21 mouse cellular contexts compared by ENCODE assay signal in the genomic region with DNA sequence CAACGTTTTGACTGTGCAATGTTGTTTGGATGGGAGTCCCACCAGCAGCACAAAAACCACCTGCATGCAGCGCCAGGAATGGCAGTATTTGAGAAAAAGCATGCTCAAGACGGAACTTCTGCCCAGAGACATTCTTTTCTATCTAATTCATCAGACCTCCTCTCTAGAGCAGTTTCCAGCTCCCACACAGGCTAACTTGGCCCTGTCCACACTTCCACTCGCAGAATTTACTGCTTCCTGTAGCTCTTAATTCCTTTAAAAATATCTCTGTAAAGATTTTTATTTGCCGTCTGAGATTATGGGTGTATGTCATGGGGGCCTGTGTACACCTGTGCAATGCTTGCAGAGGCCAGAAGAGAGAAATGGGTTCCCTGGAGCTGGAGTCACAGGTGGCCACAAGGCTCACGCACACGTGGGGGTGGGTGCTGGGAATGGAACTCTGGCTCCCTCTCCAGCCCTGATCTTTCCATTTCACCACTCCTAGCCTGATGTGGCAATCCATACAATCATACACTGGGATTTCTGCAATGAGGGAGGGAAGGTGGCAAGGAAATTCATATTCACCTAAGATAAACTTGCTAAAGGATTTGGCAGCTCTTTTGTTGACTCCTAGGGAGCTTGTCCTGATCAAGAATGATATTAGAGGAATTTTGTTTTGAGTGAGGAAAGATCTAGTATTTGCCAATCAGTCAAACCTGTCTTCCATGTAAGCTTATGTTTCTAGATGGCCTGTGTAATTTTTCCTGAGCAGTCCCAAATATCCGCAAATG. TPM values are rescaled to one million over a fixed set of nuclear protein-coding genes. Genes with fewer than 3 reads are reported as not detected.
DNase-seq lines count a peak whose midpoint lies in the region; ATAC-seq lines count a peak whose summit lies in the region.
"Had no signal": no experiment of that assay in that cellular context is flagged by ENCODE, and none has a peak within 500 bp of the region (broad histone marks: within the 10 kb centered on the region; RNA-seq: fewer than 3 reads in every experiment).

No protein-coding gene starts in this region.

- no peak overlapping the region for H3K4me2 ChIP-seq in kidney, embryonic 16.5 days (replicated peaks; ENCODE audit: low read depth, low read length)
- H3K4me2 ChIP-seq in kidney, embryonic 15.5 days = 0 out of 2 replicates have a peak overlapping the region, but pooled peaks have one; percentile 8
- no peak overlapping the region for H3K4me2 ChIP-seq in forebrain, embryonic 16.5 days (ENCODE audit: low read length)
- H3K4me2 ChIP-seq: forebrain, embryonic 13.5 days; heart, embryonic 15.5 days; lung, embryonic 14.5 days had no signal

- WGBS in kidney, embryonic 16.5 days = 42% methylated on average over 8 of the region's 8 CpGs
- WGBS in kidney, embryonic 15.5 days = 47% methylated on average over 8 of the region's 8 CpGs
- 77% methylated on average over 8 of the region's 8 CpGs for WGBS in midbrain, embryonic 10.5 days
- 73% methylated on average over 8 of the region's 8 CpGs for WGBS in forebrain, embryonic 16.5 days

- H3K27ac ChIP-seq in kidney, embryonic 16.5 days (ENCODE audit: low read length) = no peak overlapping the region
- no peak overlapping the region for H3K27ac ChIP-seq in kidney, embryonic 15.5 days
- H3K27ac ChIP-seq in midbrain, embryonic 10.5 days (replicated peaks) = no peak overlapping the region
- H3K27ac ChIP-seq in forebrain, embryonic 16.5 days (ENCODE audit: low read length) = no peak overlapping the region
- H3K27ac ChIP-seq: forebrain, embryonic 13.5 days; heart, embryonic 15.5 days; left cerebral cortex, adult 2 months had no signal

- DNase-seq in adrenal gland, postnatal 10 days = peak; percentile 46
- no peak for DNase-seq in adrenal gland, postnatal 4 days (ENCODE audit: low spot score in 2 of 2)
- peak; percentile 23 for DNase-seq in kidney, adult 9 months
- DNase-seq in adipocyte (ENCODE audit: low spot score) = peak; percentile 83
- no peak for DNase-seq in midbrain, embryonic 10.5 days (ENCODE audit: low spot score)
- DNase-seq: cerebellum, postnatal 10 days; heart, adult 18-20 months; lung, embryonic 14.5 days; right cerebral cortex, adult 18-20 months; thymus, adult 18-20 months had no signal

- H3K9me3 ChIP-seq in kidney, embryonic 16.5 days (ENCODE audit: low read length) = no peaks in the 10 kb centered on the region
- H3K9me3 ChIP-seq in kidney, embryonic 15.5 days (replicated peaks) = no peaks in the 10 kb centered on the region
- no peaks in the 10 kb centered on the region for H3K9me3 ChIP-seq in midbrain, embryonic 10.5 days (replicated peaks)
- H3K9me3 ChIP-seq in forebrain, embryonic 16.5 days (ENCODE audit: control insufficient read depth, low read length) = no peaks in the 10 kb centered on the region
- H3K9me3 ChIP-seq: forebrain, embryonic 13.5 days; heart, embryonic 15.5 days; megakaryocyte, embryonic 14.5 days had no signal

- H3K4me3 ChIP-seq in kidney, embryonic 16.5 days (ENCODE audit: low read length) = no peak overlapping the region
- no peak overlapping the region for H3K4me3 ChIP-seq in kidney, embryonic 15.5 days (replicated peaks)
- no peak overlapping the region for H3K4me3 ChIP-seq in midbrain, embryonic 10.5 days
- H3K4me3 ChIP-seq in forebrain, embryonic 16.5 days (replicated peaks; ENCODE audit: low read length) = no peak overlapping the region
- H3K4me3 ChIP-seq: forebrain, embryonic 13.5 days; heart, embryonic 15.5 days; left cerebral cortex, adult 2 months; megakaryocyte, embryonic 14.5 days had no signal

- no peak for ATAC-seq in kidney, embryonic 16.5 days (ENCODE audit: low FRiP score, low TSS enrichment)
- ATAC-seq in kidney, embryonic 15.5 days (replicated peaks; ENCODE audit: low FRiP score) = no peak; the same call in 1 of the 2 replicates
- no peak for ATAC-seq in forebrain, embryonic 16.5 days
- ATAC-seq: forebrain, embryonic 13.5 days; midbrain, embryonic 16.5 days had no signal

- no peaks in the 10 kb centered on the region for H3K27me3 ChIP-seq in kidney, embryonic 16.5 days (ENCODE audit: insufficient read depth, low read length)
- no peaks in the 10 kb centered on the region for H3K27me3 ChIP-seq in kidney, embryonic 15.5 days
- no peaks in the 10 kb centered on the region for H3K27me3 ChIP-seq in midbrain, embryonic 10.5 days (ENCODE audit: low read depth, poor library complexity, severe bottlenecking)
- H3K27me3 ChIP-seq in forebrain, embryonic 16.5 days (replicated peaks; ENCODE audit: control insufficient read depth, insufficient read depth, low read length) = no peaks in the 10 kb centered on the region
- H3K27me3 ChIP-seq: forebrain, embryonic 13.5 days had no signal

- no peak overlapping the region for H3K9ac ChIP-seq in kidney, embryonic 16.5 days (replicated peaks; ENCODE audit: low read length)
- H3K9ac ChIP-seq in kidney, embryonic 15.5 days = no peak overlapping the region
- H3K9ac ChIP-seq in forebrain, embryonic 16.5 days (replicated peaks; ENCODE audit: low read depth, low read length) = no peak overlapping the region
- H3K9ac ChIP-seq: forebrain, embryonic 13.5 days; heart, embryonic 15.5 days; lung, embryonic 14.5 days had no signal

- peaks cover 10% of the 10 kb centered on the region; the same call in 1 of the 2 replicates for H3K4me1 ChIP-seq in kidney, embryonic 16.5 days (ENCODE audit: insufficient read depth, low read length)
- H3K4me1 ChIP-seq in kidney, embryonic 15.5 days = peaks cover 7% of the 10 kb centered on the region
- H3K4me1 ChIP-seq in midbrain, embryonic 10.5 days = no peaks in the 10 kb centered on the region
- no peaks in the 10 kb centered on the region for H3K4me1 ChIP-seq in forebrain, embryonic 16.5 days (replicated peaks; ENCODE audit: control insufficient read depth, insufficient read depth, low read length)
- H3K4me1 ChIP-seq: forebrain, embryonic 13.5 days; megakaryocyte, embryonic 14.5 days had no signal

- no peaks in the 10 kb centered on the region for H3K36me3 ChIP-seq in kidney, embryonic 16.5 days (ENCODE audit: insufficient read depth, low read length)
- no peaks in the 10 kb centered on the region for H3K36me3 ChIP-seq in kidney, embryonic 15.5 days
- no peaks in the 10 kb centered on the region for H3K36me3 ChIP-seq in midbrain, embryonic 10.5 days
- H3K36me3 ChIP-seq in forebrain, embryonic 16.5 days (ENCODE audit: control insufficient read depth, insufficient read depth) = no peaks in the 10 kb centered on the region
- H3K36me3 ChIP-seq: heart, embryonic 15.5 days had no signal

RNA-seq across cellular contexts. Expression of a gene that starts 6.1 kb away (rescaled TPM):
- total RNA-seq in adrenal gland, postnatal 10 days (2021) = 1 to 10 TPM; 1.5 TPM
- total RNA-seq in adrenal gland, postnatal 4 days (2021) = 1 to 10 TPM in 1 of 2 experiments, under 1 TPM in 1; 0.20 to 1.1 TPM
- not detected in 2 replicates for polyA plus RNA-seq in kidney, embryonic 16.5 days (2015; fragmentation: Nextera tagmentation; extraction: Ambion mirVana)
- not detected in 2 replicates for polyA plus RNA-seq in kidney, embryonic 15.5 days (2015; fragmentation: Nextera tagmentation; extraction: Ambion mirVana)
- polyA plus RNA-seq in midbrain, embryonic 10.5 days (2016; fragmentation: Nextera tagmentation; extraction: Ambion mirVana) = not detected in 2 replicates
- not detected in 2 replicates for polyA plus RNA-seq in forebrain, embryonic 16.5 days (2015; fragmentation: Nextera tagmentation; extraction: Ambion mirVana)
- total RNA-seq: left cerebral cortex, adult 2 months; MEL had no signal
- polyA plus RNA-seq: forebrain, embryonic 13.5 days; heart, embryonic 15.5 days; limb, embryonic 11.5 days; lung, embryonic 14.5 days; midbrain, embryonic 16.5 days had no signal

RNA-seq across cellular contexts. Expression of a gene that starts 9.8 kb away (rescaled TPM):
- total RNA-seq in adrenal gland, postnatal 10 days (2021) = 100 to 1,000 TPM; 126 to 154 TPM
- total RNA-seq in adrenal gland, postnatal 4 days (2021) = 10 to 100 TPM; 42.5 to 70.3 TPM
- 2.6 and 3.5 TPM in 2 replicates for polyA plus RNA-seq in kidney, embryonic 16.5 days (2015; fragmentation: Nextera tagmentation; extraction: Ambion mirVana)
- 3.0 and 3.9 TPM in 2 replicates for polyA plus RNA-seq in kidney, embryonic 15.5 days (2015; fragmentation: Nextera tagmentation; extraction: Ambion mirVana)
- 0.98 and 1.6 TPM in 2 replicates for polyA plus RNA-seq in midbrain, embryonic 10.5 days (2016; fragmentation: Nextera tagmentation; extraction: Ambion mirVana)
- 3.5 and 5.4 TPM in 2 replicates for polyA plus RNA-seq in forebrain, embryonic 16.5 days (2015; fragmentation: Nextera tagmentation; extraction: Ambion mirVana)
- total RNA-seq: hematopoietic stem cell, adult 5-6 weeks; MEL had no signal

RNA-seq across cellular contexts. Expression of a gene that starts 11.5 kb away (rescaled TPM):
- 10 to 100 TPM; 32.1 to 36.0 TPM for total RNA-seq in adrenal gland, postnatal 10 days (2021)
- total RNA-seq in adrenal gland, postnatal 4 days (2021) = 10 to 100 TPM; 51.9 to 54.0 TPM
- polyA plus RNA-seq in kidney, embryonic 16.5 days (2015; fragmentation: Nextera tagmentation; extraction: Ambion mirVana) = 39.2 and 42.6 TPM in 2 replicates
- 45.7 and 47.9 TPM in 2 replicates for polyA plus RNA-seq in kidney, embryonic 15.5 days (2015; fragmentation: Nextera tagmentation; extraction: Ambion mirVana)
- polyA plus RNA-seq in midbrain, embryonic 10.5 days (2016; fragmentation: Nextera tagmentation; extraction: Ambion mirVana) = 48.8 and 52.9 TPM in 2 replicates
- 34.0 and 36.0 TPM in 2 replicates for polyA plus RNA-seq in forebrain, embryonic 16.5 days (2015; fragmentation: Nextera tagmentation; extraction: Ambion mirVana)

RNA-seq across cellular contexts. Expression of a gene that starts 26.9 kb away (rescaled TPM):
- under 1 TPM; 0.57 to 0.94 TPM for total RNA-seq in adrenal gland, postnatal 10 days (2021)
- total RNA-seq in adrenal gland, postnatal 4 days (2021) = 1 to 10 TPM in 1 of 2 experiments, under 1 TPM in 1; 0.76 to 1.3 TPM
- polyA plus RNA-seq in kidney, embryonic 16.5 days (2015; fragmentation: Nextera tagmentation; extraction: Ambion mirVana) = 1.1 TPM in 2 replicates
- 0.72 and 1.4 TPM in 2 replicates for polyA plus RNA-seq in kidney, embryonic 15.5 days (2015; fragmentation: Nextera tagmentation; extraction: Ambion mirVana)
- 0.17 and 0.36 TPM in 2 replicates for polyA plus RNA-seq in midbrain, embryonic 10.5 days (2016; fragmentation: Nextera tagmentation; extraction: Ambion mirVana)
- 0.61 TPM in 1 of 2 replicates, not detected in the other for polyA plus RNA-seq in forebrain, embryonic 16.5 days (2015; fragmentation: Nextera tagmentation; extraction: Ambion mirVana)
- total RNA-seq: left cerebral cortex, adult 2 months; MEL had no signal
- polyA plus RNA-seq: lung, embryonic 14.5 days had no signal

RNA-seq across cellular contexts. Expression of a gene that starts 43.8 kb away (rescaled TPM):
- total RNA-seq in adrenal gland, postnatal 10 days (2021) = 10 to 100 TPM; 26.7 to 27.0 TPM
- 10 to 100 TPM; 23.3 to 24.8 TPM for total RNA-seq in adrenal gland, postnatal 4 days (2021)
- polyA plus RNA-seq in kidney, embryonic 16.5 days (2015; fragmentation: Nextera tagmentation; extraction: Ambion mirVana) = 24.2 and 24.3 TPM in 2 replicates
- polyA plus RNA-seq in kidney, embryonic 15.5 days (2015; fragmentation: Nextera tagmentation; extraction: Ambion mirVana) = 21.3 and 24.1 TPM in 2 replicates
- polyA plus RNA-seq in midbrain, embryonic 10.5 days (2016; fragmentation: Nextera tagmentation; extraction: Ambion mirVana) = 3.9 and 4.5 TPM in 2 replicates
- polyA plus RNA-seq in forebrain, embryonic 16.5 days (2015; fragmentation: Nextera tagmentation; extraction: Ambion mirVana) = 8.7 and 10.8 TPM in 2 replicates

Comparison
In these comparisons a context has a peak if more than half of its experiments do, and no peak if none do; other contexts are left out.
1. DNase-seq: peak in adrenal gland, postnatal 10 days (single experiment), kidney, adult 9 months (single experiment) and adipocyte (single experiment); none in adrenal gland, postnatal 4 days (0 of 2) and midbrain, embryonic 10.5 days (single experiment).